In genomic region chr1:135793370-135794215, GRCm38 (mm10) we compare ENCODE assay signal across 7 mouse cellular contexts. TPM values are rescaled to one million over a fixed set of nuclear protein-coding genes. Genes with fewer than 3 reads are reported as not detected.
DNase-seq lines count a peak whose midpoint lies in the region; ATAC-seq and TF ChIP-seq lines count a peak whose summit lies in the region.

No protein-coding gene starts in this region.

- WGBS in heart, embryonic 13.5 days: 9% methylated on average over 27 of the region's 27 CpGs

- no peaks in the 10 kb centered on the region for H3K27me3 ChIP-seq in ES-Bruce4 (ENCODE audit: control insufficient read depth, insufficient read depth, low read length, poor library complexity, severe bottlenecking)
- H3K27me3 ChIP-seq in heart, embryonic 13.5 days (replicated peaks): no peaks in the 10 kb centered on the region; the same call in 1 of the 2 replicates
- peaks cover 73% of the 10 kb centered on the region for H3K27me3 ChIP-seq in megakaryocyte, embryonic 14.5 days (replicated peaks)

- H3K36me3 ChIP-seq in ES-Bruce4 (ENCODE audit: control insufficient read depth, insufficient read depth, low read length, poor library complexity, severe bottlenecking): no peaks in the 10 kb centered on the region
- no peaks in the 10 kb centered on the region for H3K36me3 ChIP-seq in heart, embryonic 13.5 days
- no peaks in the 10 kb centered on the region for H3K36me3 ChIP-seq in megakaryocyte, embryonic 14.5 days (replicated peaks; ENCODE audit: low read length)

- no peak for TF ChIP-seq EP300 in ES-Bruce4 (IDR thresholded peaks at IDR 0.05; ENCODE audit: insufficient read depth, low read depth, low read length)

- no peak for TF ChIP-seq POLR2A in ES-Bruce4 (IDR thresholded peaks at IDR 0.05; ENCODE audit: insufficient read depth, low read length)

- DNase-seq in left cerebral cortex, postnatal 14 days (ENCODE audit: low spot score in 2 of 2): peak; percentile 71 to 85
- DNase-seq in right cerebral cortex, postnatal 4 days: peak; percentile 12

- peak overlapping the region; percentile 31 for H3K4me3 ChIP-seq in ES-Bruce4 (ENCODE audit: low read depth, low read length)
- H3K4me3 ChIP-seq in heart, embryonic 13.5 days: peak overlapping the region; percentile 44
- H3K4me3 ChIP-seq in megakaryocyte, embryonic 14.5 days (replicated peaks): peak overlapping the region; percentile 73

- no peak overlapping the region for H3K27ac ChIP-seq in ES-Bruce4 (ENCODE audit: insufficient read depth, low read length)
- peak overlapping the region; percentile 91 for H3K27ac ChIP-seq in heart, embryonic 13.5 days (replicated peaks)

- no peak for TF ChIP-seq CTCF in ES-Bruce4 (IDR thresholded peaks at IDR 0.05; ENCODE audit: low read depth, low read length)

- intact Hi-C loops in left cerebral cortex, postnatal 14 days (cut with DNase I): no loop called here

- H3K9me3 ChIP-seq in ES-Bruce4 (replicated peaks; ENCODE audit: control insufficient read depth, insufficient read depth, low read length, poor library complexity, severe bottlenecking): no peaks in the 10 kb centered on the region
- H3K9me3 ChIP-seq in heart, embryonic 13.5 days: no peaks in the 10 kb centered on the region
- no peaks in the 10 kb centered on the region for H3K9me3 ChIP-seq in megakaryocyte, embryonic 14.5 days

- peak overlapping the region; percentile 74 for H3K4me2 ChIP-seq in heart, embryonic 13.5 days

- H3K9ac ChIP-seq in ES-Bruce4 (ENCODE audit: low read depth, poor library complexity, severe bottlenecking): peak overlapping the region; percentile 29; the same call in 1 of the 2 replicates
- H3K9ac ChIP-seq in heart, embryonic 13.5 days: peak overlapping the region; percentile 74

- H3K4me1 ChIP-seq in ES-Bruce4 (ENCODE audit: control insufficient read depth, insufficient read depth, low read length): peaks cover 2% of the 10 kb centered on the region
- peaks cover 84% of the 10 kb centered on the region for H3K4me1 ChIP-seq in heart, embryonic 13.5 days
- H3K4me1 ChIP-seq in megakaryocyte, embryonic 14.5 days: peaks cover 47% of the 10 kb centered on the region

- ATAC-seq in common myeloid progenitor, adult 5-6 weeks (replicated peaks; ENCODE audit: low read depth, poor library complexity, severe bottlenecking): peak; percentile 49
- ATAC-seq in heart, embryonic 13.5 days (ENCODE audit: extremely low read depth, insufficient number of reproducible peaks, low FRiP score, low TSS enrichment): no peak
- ATAC-seq in cerebellum, adult (ENCODE audit: insufficient number of reproducible peaks, low FRiP score, low TSS enrichment): no peak

RNA-seq across cellular contexts. Expression of gene Tnni1, which starts 14.4 kb away (rescaled TPM):
- polyA plus RNA-seq in ES-Bruce4 (2011; ENCODE audit: insufficient read depth, insufficient read length, low read depth, missing spikeins): 0.53 and 1.0 TPM in 2 replicates
- not detected in 2 replicates for total RNA-seq in common myeloid progenitor, adult 5-6 weeks (2017)
- 3,602 and 4,207 TPM in 2 replicates for polyA plus RNA-seq in heart, embryonic 13.5 days (2015; fragmentation: Nextera tagmentation; extraction: Ambion mirVana)
- total RNA-seq in left cerebral cortex, postnatal 14 days (2021): 1 to 10 TPM; 2.3 to 2.5 TPM
- polyA plus RNA-seq in megakaryocyte, embryonic 14.5 days (2012; ENCODE audit: insufficient read depth, low replicate concordance): 0.82 TPM in 1 of 2 replicates, not detected in the other

RNA-seq across cellular contexts. Expression of gene Lad1, which starts 24.8 kb away (rescaled TPM):
- 20.5 and 25.1 TPM in 2 replicates for polyA plus RNA-seq in ES-Bruce4 (2011; ENCODE audit: insufficient read depth, insufficient read length, low read depth, missing spikeins)
- not detected in 2 replicates for total RNA-seq in common myeloid progenitor, adult 5-6 weeks (2017)
- polyA plus RNA-seq in heart, embryonic 13.5 days (2015; fragmentation: Nextera tagmentation; extraction: Ambion mirVana): 4.0 and 4.4 TPM in 2 replicates
- total RNA-seq in left cerebral cortex, postnatal 14 days (2021): under 1 TPM; 0.61 to 0.64 TPM
- 0.07 TPM in 1 of 2 replicates, not detected in the other for polyA plus RNA-seq in megakaryocyte, embryonic 14.5 days (2012; ENCODE audit: insufficient read depth, low replicate concordance)

RNA-seq across cellular contexts. Expression of gene Phlda3, which starts 27.7 kb away (rescaled TPM):
- polyA plus RNA-seq in ES-Bruce4 (2011; ENCODE audit: insufficient read depth, insufficient read length, low read depth, missing spikeins): 88.1 and 98.9 TPM in 2 replicates
- 1.6 and 2.2 TPM in 2 replicates for total RNA-seq in common myeloid progenitor, adult 5-6 weeks (2017)
- polyA plus RNA-seq in heart, embryonic 13.5 days (2015; fragmentation: Nextera tagmentation; extraction: Ambion mirVana): 67.1 and 75.3 TPM in 2 replicates
- 10 to 100 TPM; 15.0 to 16.6 TPM for total RNA-seq in left cerebral cortex, postnatal 14 days (2021)
- polyA plus RNA-seq in megakaryocyte, embryonic 14.5 days (2012; ENCODE audit: insufficient read depth, low replicate concordance): 104 and 232 TPM in 2 replicates

RNA-seq across cellular contexts. Expression of gene Tnnt2, which starts 42.6 kb away (rescaled TPM):
- polyA plus RNA-seq in ES-Bruce4 (2011; ENCODE audit: insufficient read depth, insufficient read length, low read depth, missing spikeins): 1.2 and 1.6 TPM in 2 replicates
- total RNA-seq in common myeloid progenitor, adult 5-6 weeks (2017): not detected in 2 replicates
- polyA plus RNA-seq in heart, embryonic 13.5 days (2015; fragmentation: Nextera tagmentation; extraction: Ambion mirVana): 5,554 and 6,221 TPM in 2 replicates
- 1 to 10 TPM; 1.8 to 3.2 TPM for total RNA-seq in left cerebral cortex, postnatal 14 days (2021)
- 0.59 TPM in 1 of 2 replicates, not detected in the other for polyA plus RNA-seq in megakaryocyte, embryonic 14.5 days (2012; ENCODE audit: insufficient read depth, low replicate concordance)

Comparison
In these comparisons a context has a peak if more than half of its experiments do, and no peak if none do; other contexts are left out.
1. RNA of gene Tnni1, which starts 14.4 kb away (polyA plus RNA-seq): 3,602 to 4,207 TPM in heart, embryonic 13.5 days; 0.53 to 1.0 TPM in ES-Bruce4 and 0.82 TPM in megakaryocyte, embryonic 14.5 days; every median in the first group is over 1,000 times any median in the second.
2. Peak in every context shown above with its lines, with median percentiles within 50 percentile points of each other: H3K4me3 ChIP-seq.